Mouse (Mus musculus): ENCODE results near the gene Cabin1. TPM values are rescaled to one million over a fixed set of nuclear protein-coding genes. Genes with fewer than 3 reads are reported as not detected.
A peak's percentile ranks its signal among the peaks of the same experiment; 100 is the strongest.

The Cabin1 gene
- polyA plus RNA-seq, 1 experiment from 2014 or later: 13.9 TPM

DNA sequence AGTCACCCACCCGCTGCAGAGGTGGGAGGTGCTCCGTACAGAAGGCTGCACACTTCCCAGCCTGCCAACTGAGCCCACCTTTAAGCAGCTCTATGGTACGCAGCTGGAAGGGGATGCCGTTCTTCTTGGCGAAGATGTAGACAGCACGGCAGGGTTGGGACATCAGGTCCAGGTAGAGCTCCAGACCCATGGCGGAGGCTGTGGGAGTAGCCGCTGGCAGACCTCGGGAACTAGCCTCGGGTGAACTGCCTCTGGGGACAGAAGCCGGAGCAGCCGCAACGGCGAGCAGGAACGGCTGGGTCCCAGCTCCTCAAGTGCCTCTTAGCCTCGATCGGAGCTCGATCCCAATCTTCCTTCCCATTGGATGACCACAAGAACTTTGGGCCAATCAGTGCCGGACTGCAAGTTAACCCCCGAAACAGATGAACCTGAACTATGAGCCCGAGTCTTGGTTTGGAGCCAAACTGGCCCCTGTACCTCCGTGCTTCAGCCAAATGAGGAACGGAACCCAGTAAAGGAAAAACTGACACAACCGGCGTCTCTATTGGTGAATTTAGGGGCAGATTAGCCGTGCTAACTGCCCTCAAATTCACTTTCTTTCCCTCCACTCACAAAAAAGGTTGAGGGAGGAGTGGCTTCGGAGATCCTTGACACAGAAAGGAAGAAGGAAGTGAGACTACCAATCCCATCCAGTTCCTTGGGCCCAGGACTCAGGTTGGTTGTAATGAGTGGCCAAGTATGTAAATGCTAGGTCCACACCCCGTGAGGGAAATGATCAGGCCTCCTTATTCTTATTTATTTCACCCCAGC lies 16.8 kb upstream of the Cabin1 start, which contains the start of the genes Gm20441 and Gstt3:
Gene Gm20441, minus strand, starts transcription at position 186 of the 810 bp plus-strand sequence.
Gene Gstt3, minus strand, starts transcription at position 646 of the 810 bp plus-strand sequence.
- Histone ChIP-seq H3K9me3 (ENCODE audit: control insufficient read depth, low read length) (no peaks in the 10 kb centered on the region), H3K9ac (ENCODE audit: low read length) (peak within 1 kb of the TSS; percentile 67), H3K27ac (replicated peaks) (peak within 1 kb of the TSS; percentile 92), H3K4me1 (replicated peaks; ENCODE audit: control insufficient read depth, insufficient read depth) (no peaks in the 10 kb centered on the region; the same call in 1 of the 2 replicates), H3K4me2 (replicated peaks; ENCODE audit: low read depth) (peak within 1 kb of the TSS; percentile 95), H3K4me3 (ENCODE audit: low read depth, low read length) (peak within 1 kb of the TSS; percentile 57), H3K27me3 (ENCODE audit: control insufficient read depth, insufficient read depth, low read length) (no peaks in the 10 kb centered on the region), H3K36me3 (ENCODE audit: control insufficient read depth, insufficient read depth, low read length) (no peaks in the 10 kb centered on the region)
- DNase-seq (ENCODE audit: low spot score) (peak; percentile 84), ATAC-seq (ENCODE audit: low FRiP score, low TSS enrichment) (peak; percentile 94)
- TF ChIP-seq EP300 (optimal IDR thresholded peaks at IDR 0.05) (no peak), CTCF (IDR thresholded peaks at IDR 0.05; ENCODE audit: low read depth) (no peak)
- 1% methylated on average over 28 of the region's 28 CpGs for WGBS

DNA sequence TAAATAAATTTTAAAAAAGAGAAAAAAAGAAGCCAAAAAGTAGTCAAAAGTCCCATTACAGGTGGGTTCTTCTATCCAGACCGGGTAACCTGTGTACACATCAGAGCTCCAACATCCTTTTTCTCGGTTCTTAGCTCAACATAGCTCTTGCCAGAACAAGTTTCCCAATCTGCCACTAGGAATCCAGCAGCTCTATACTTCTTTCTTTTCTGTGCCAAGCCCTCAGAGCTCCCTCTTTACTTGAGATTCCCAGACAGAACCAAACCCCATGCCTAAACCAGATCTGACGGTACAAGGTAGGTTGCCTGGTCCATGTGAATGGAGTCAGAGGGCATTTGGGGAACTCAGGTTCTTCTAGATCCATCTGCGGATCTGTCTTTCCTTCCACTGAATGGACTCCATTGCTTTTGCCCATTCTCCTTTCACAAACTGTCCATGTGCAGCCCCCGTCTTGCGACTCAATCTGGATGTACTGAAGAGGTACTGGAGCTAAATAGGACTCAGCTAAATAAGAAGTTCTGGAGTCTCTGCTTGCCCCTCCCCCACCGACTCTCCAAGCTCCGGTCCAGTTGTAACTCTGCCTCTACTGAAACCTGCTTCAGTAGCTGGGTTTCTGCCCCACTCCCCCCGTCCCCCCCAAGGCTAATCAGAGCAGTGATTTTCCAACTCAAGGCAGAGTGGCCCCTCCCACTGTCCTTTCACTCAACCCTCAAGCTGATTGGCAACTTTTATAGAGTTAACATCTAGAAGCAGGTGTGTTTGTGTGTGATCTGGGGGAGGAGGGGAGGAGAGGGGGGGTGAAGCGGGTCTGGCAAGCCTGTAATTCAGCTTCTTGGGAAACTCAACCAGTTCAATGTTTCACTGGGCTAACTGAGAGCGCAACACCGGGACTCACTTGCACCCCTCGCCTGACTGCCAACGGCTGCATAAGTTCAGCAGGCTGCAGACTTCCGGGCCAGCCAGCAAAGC lies 15.3 kb upstream of the Cabin1 start:
- no peak for TF ChIP-seq CTCF (IDR thresholded peaks at IDR 0.05; ENCODE audit: low read depth)
- H3K27ac ChIP-seq (replicated peaks): peak overlapping the region; percentile 92
- peak; percentile 84 for DNase-seq (ENCODE audit: low spot score)

DNA sequence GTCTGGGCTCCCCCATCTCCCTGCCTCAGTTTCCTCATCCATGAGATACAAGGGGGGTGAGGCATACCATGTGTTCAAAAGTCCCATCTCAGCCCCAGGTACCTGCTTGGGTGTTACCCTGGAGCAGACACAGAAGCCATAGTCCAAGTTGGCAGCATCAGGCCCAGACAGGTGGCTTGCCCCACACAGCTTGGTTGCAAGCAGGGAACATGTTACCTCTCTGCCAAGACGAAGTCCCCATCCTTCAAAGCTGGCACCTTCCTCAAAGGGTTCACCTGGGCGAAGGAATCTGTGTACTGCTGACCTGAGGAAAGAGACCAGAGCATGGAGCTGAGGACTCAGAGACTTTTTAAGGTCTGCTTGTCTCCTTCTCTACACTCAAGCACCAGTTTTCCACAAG lies 13.7 kb upstream of the Cabin1 start:
- Histone ChIP-seq H3K4me3 (ENCODE audit: low read depth, low read length) (no peak overlapping the region), H3K9me3 (ENCODE audit: control insufficient read depth, low read length) (no peaks in the 10 kb centered on the region), H3K9ac (ENCODE audit: low read length) (no peak overlapping the region), H3K4me2 (replicated peaks; ENCODE audit: low read depth) (no peak overlapping the region), H3K36me3 (ENCODE audit: control insufficient read depth, insufficient read depth, low read length) (no peaks in the 10 kb centered on the region), H3K4me1 (replicated peaks; ENCODE audit: control insufficient read depth, insufficient read depth) (no peaks in the 10 kb centered on the region; the same call in 1 of the 2 replicates), H3K27ac (replicated peaks) (no peak overlapping the region), H3K27me3 (ENCODE audit: control insufficient read depth, insufficient read depth, low read length) (no peaks in the 10 kb centered on the region)
- ATAC-seq (ENCODE audit: low FRiP score, low TSS enrichment) (no peak), DNase-seq (ENCODE audit: low spot score) (no peak)
- WGBS: 84% methylated on average over 2 of the region's 2 CpGs
- no peak for TF ChIP-seq CTCF (IDR thresholded peaks at IDR 0.05; ENCODE audit: low read depth)
- TF ChIP-seq EP300 (optimal IDR thresholded peaks at IDR 0.05): no peak

More for the DNA sequence above, 15.3 kb upstream of the Cabin1 start:
- ATAC-seq (ENCODE audit: low FRiP score, low TSS enrichment): peak; percentile 62
- H3K9ac ChIP-seq (ENCODE audit: low read length): no peak overlapping the region
- H3K4me1 ChIP-seq (replicated peaks; ENCODE audit: control insufficient read depth, insufficient read depth): no peaks in the 10 kb centered on the region; the same call in 1 of the 2 replicates
- peak overlapping the region; percentile 57; the same call in 1 of the 2 replicates for H3K4me3 ChIP-seq (ENCODE audit: low read depth, low read length)
- H3K27me3 ChIP-seq (ENCODE audit: control insufficient read depth, insufficient read depth, low read length): no peaks in the 10 kb centered on the region
- 24% methylated on average over 15 of the region's 15 CpGs for WGBS
- no peaks in the 10 kb centered on the region for H3K9me3 ChIP-seq (ENCODE audit: control insufficient read depth, low read length)
- peak overlapping the region; percentile 95 for H3K4me2 ChIP-seq (replicated peaks; ENCODE audit: low read depth)
- no peaks in the 10 kb centered on the region for H3K36me3 ChIP-seq (ENCODE audit: control insufficient read depth, insufficient read depth, low read length)

DNA sequence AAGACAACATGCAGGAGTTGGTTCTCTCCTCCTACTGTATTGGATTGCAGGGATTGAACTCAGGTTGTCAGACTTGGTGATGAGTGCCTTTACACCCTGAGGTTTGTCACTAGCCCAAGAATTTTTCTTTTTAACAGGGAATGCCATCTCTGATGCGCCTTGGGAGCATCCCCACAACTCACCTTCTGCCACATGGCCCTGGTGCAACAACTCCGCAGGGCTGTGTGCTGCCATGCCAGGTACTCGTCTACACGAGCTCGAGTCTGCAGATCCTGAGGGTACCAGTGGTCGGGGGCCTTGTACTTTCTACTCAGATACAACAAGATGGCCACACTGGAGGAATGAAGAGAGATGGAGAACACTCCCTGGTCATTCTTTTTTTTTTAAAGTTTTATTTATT lies 12.4 kb upstream of the Cabin1 start:
- Histone ChIP-seq H3K9ac (ENCODE audit: low read length) (no peak overlapping the region), H3K27me3 (ENCODE audit: control insufficient read depth, insufficient read depth, low read length) (no peaks in the 10 kb centered on the region), H3K36me3 (ENCODE audit: control insufficient read depth, insufficient read depth, low read length) (no peaks in the 10 kb centered on the region), H3K4me1 (replicated peaks; ENCODE audit: control insufficient read depth, insufficient read depth) (no peaks in the 10 kb centered on the region; the same call in 1 of the 2 replicates), H3K4me3 (ENCODE audit: low read depth, low read length) (no peak overlapping the region), H3K9me3 (ENCODE audit: control insufficient read depth, low read length) (no peaks in the 10 kb centered on the region), H3K27ac (replicated peaks) (no peak overlapping the region), H3K4me2 (replicated peaks; ENCODE audit: low read depth) (no peak overlapping the region)
- no peak for TF ChIP-seq CTCF (IDR thresholded peaks at IDR 0.05; ENCODE audit: low read depth)
- no peak for TF ChIP-seq EP300 (optimal IDR thresholded peaks at IDR 0.05)
- 91% methylated on average over 6 of the region's 6 CpGs for WGBS
- no peak for DNase-seq (ENCODE audit: low spot score)
- ATAC-seq (ENCODE audit: low FRiP score, low TSS enrichment): no peak

DNA sequence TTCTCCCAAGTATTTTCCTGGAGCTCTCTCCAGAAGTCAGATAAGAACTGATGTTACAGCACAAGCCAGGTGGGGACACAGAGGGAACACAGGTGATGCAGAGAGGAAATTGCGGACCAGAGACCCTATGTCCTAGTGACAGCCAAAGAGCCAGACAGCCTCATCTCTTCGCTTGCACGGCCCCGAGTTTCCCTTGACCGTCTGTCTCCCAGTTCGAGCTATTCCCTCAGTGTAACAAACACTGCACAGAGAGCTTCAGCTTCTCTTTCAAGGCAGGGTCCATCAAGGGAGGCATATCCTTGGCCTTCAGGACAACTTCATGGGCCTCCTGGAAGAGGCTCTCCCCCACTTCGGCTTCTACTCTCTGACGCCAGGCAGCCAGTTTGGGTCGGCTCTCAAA lies 10.4 kb upstream of the Cabin1 start:
- Histone ChIP-seq H3K4me1 (replicated peaks; ENCODE audit: control insufficient read depth, insufficient read depth) (no peaks in the 10 kb centered on the region), H3K9me3 (ENCODE audit: control insufficient read depth, low read length) (no peaks in the 10 kb centered on the region), H3K4me3 (ENCODE audit: low read depth, low read length) (no peak overlapping the region), H3K4me2 (replicated peaks; ENCODE audit: low read depth) (no peak overlapping the region), H3K27me3 (ENCODE audit: control insufficient read depth, insufficient read depth, low read length) (no peaks in the 10 kb centered on the region), H3K9ac (ENCODE audit: low read length) (no peak overlapping the region), H3K27ac (replicated peaks) (no peak overlapping the region), H3K36me3 (ENCODE audit: control insufficient read depth, insufficient read depth, low read length) (no peaks in the 10 kb centered on the region)
- 90% methylated on average over 9 of the region's 9 CpGs for WGBS
- no peak for ATAC-seq (ENCODE audit: low FRiP score, low TSS enrichment)
- DNase-seq (ENCODE audit: low spot score): no peak
- TF ChIP-seq EP300 (optimal IDR thresholded peaks at IDR 0.05) (no peak), CTCF (IDR thresholded peaks at IDR 0.05; ENCODE audit: low read depth) (no peak)

Data from stomach, postnatal 0 days (tissue).